Mouse (Mus musculus) gastrocnemius, postnatal 25 days (tissue): Measurements from ENCODE around the gene Dynlt1c. TPM values are rescaled to one million over a fixed set of nuclear protein-coding genes. Genes with fewer than 3 reads are reported as not detected.

ENCODE experiments used
- DNase-seq: peaks from one replicate; pipeline ENCODE4 v3.0.0; 2022
- total RNA-seq, 2 experiments: library from RNA; stranded (reverse); gene quantifications; 1 replicate in 1 of 2; 2 replicates in 1 of 2; pipeline ENCODE4 v1.2.3; 2021

The Dynlt1c gene
- total RNA-seq, 2 experiments from 2014 or later, result 2.0 to 2.8 TPM

GRCm38 (mm10) chr17:6655567-6656281 lies 54.3 kb downstream of the Dynlt1c start, which contains the start of gene Dynlt1f:
Dynlt1f (minus strand) TSS chr17:6655900.
- DNase-seq, result peak; percentile 78

- peak; percentile 3 for DNase-seq
Measured at GRCm38 (mm10) chr17:6656471-6656870, 55.0 kb downstream of the Dynlt1c start.

- peak; percentile 5 for DNase-seq
Measured at GRCm38 (mm10) chr17:6658801-6659200, 57.3 kb downstream of the Dynlt1c start, which contains the start of gene Sytl3. Sytl3 (plus strand) TSS chr17:6659093.

Other genes starting within 250 kb of the Dynlt1c start
- 10 to 100 TPM; 56.7 to 58.7 TPM for gene Dynlt1b, start 171.6 kb upstream of the Dynlt1c start, total RNA-seq
- 10 to 100 TPM; 49.0 to 51.0 TPM for gene Dynlt1f, start 54.2 kb downstream of the Dynlt1c start, total RNA-seq
- gene Sytl3, start 57.4 kb downstream of the Dynlt1c start, total RNA-seq, result under 1 TPM in 1 of 2 experiments, not detected in 1; 0.36 TPM
- gene Ezr, start 181.1 kb downstream of the Dynlt1c start, total RNA-seq, result 1 to 10 TPM; 2.2 to 2.9 TPM